Mouse (Mus musculus) thymus, postnatal 4 days (tissue): ENCODE measurements at regions not wholly inside any gene's neighbourhood (a gene's known extent, or its start where the extent isn't known, plus 50 kb on each side); places are given as distances from the start of the nearest gene placed in this dataset.

Source experiments
- DNase-seq: peaks from one replicate; pipeline ENCODE4 v3.0.0; 2021

- no peak for DNase-seq
These were observed 222.8 kb upstream of the Gpc5 start for GRCm38 (mm10) chr14:114869233-114869632.

GRCm38 (mm10) chr14:114875101-114875500 lies 216.9 kb upstream of the Gpc5 start:
- no peak for DNase-seq

- DNase-seq: no peak
These were observed 215.6 kb upstream of the Gpc5 start for GRCm38 (mm10) chr14:114876427-114876826.

- no peak for DNase-seq
These were observed 214.5 kb upstream of the Gpc5 start for GRCm38 (mm10) chr14:114877477-114877876.

- DNase-seq: no peak
These were observed 211.7 kb upstream of the Gpc5 start for GRCm38 (mm10) chr14:114880291-114880690.

- DNase-seq: no peak
These were observed 187.9 kb upstream of the Gpc5 start for GRCm38 (mm10) chr14:114904109-114904508.

GRCm38 (mm10) chr14:114912271-114912670 lies 179.7 kb upstream of the Gpc5 start:
- no peak for DNase-seq

GRCm38 (mm10) chr14:114913238-114913637 lies 178.8 kb upstream of the Gpc5 start:
- DNase-seq: no peak

- DNase-seq: no peak
These were observed 146.3 kb upstream of the Gpc5 start for GRCm38 (mm10) chr14:114945744-114946143.

GRCm38 (mm10) chr14:114946321-114946720 lies 145.7 kb upstream of the Gpc5 start:
- peak; percentile 28 for DNase-seq

- DNase-seq: peak; percentile 47
These were observed 143.5 kb upstream of the Gpc5 start for GRCm38 (mm10) chr14:114948341-114949155.

- DNase-seq: peak; percentile 21
These were observed 142.9 kb upstream of the Gpc5 start for GRCm38 (mm10) chr14:114949156-114949496.

GRCm38 (mm10) chr14:114952280-114952679 lies 139.7 kb upstream of the Gpc5 start:
- DNase-seq: no peak

- DNase-seq: no peak
These were observed 138.8 kb upstream of the Gpc5 start for GRCm38 (mm10) chr14:114953070-114953665.

- DNase-seq: no peak
These were observed 137.7 kb upstream of the Gpc5 start for GRCm38 (mm10) chr14:114954287-114954686.

- DNase-seq: no peak
These were observed 136.4 kb upstream of the Gpc5 start for GRCm38 (mm10) chr14:114955572-114955971.

- no peak for DNase-seq
These were observed 131.7 kb upstream of the Gpc5 start for GRCm38 (mm10) chr14:114960273-114960672.

GRCm38 (mm10) chr14:114965941-114966340 lies 126.1 kb upstream of the Gpc5 start:
- DNase-seq: no peak

- DNase-seq: no peak
These were observed 123.0 kb upstream of the Gpc5 start for GRCm38 (mm10) chr14:114969020-114969419.

GRCm38 (mm10) chr14:114981120-114981519 lies 110.9 kb upstream of the Gpc5 start:
- DNase-seq: no peak

- DNase-seq: no peak
These were observed 88.8 kb upstream of the Gpc5 start for GRCm38 (mm10) chr14:115003223-115003622.

GRCm38 (mm10) chr14:115004733-115005405 lies 87.1 kb upstream of the Gpc5 start:
- no peak for DNase-seq

- DNase-seq: no peak
These were observed 81.1 kb upstream of the Gpc5 start for GRCm38 (mm10) chr14:115010877-115011276.

- no peak for DNase-seq
These were observed 76.7 kb upstream of the Gpc5 start for GRCm38 (mm10) chr14:115015299-115015698.
